Mouse (Mus musculus): ENCODE results near the gene Zfp14. TPM values are rescaled to one million over a fixed set of nuclear protein-coding genes. Genes with fewer than 3 reads are reported as not detected.
A peak's percentile ranks its signal among the peaks of the same experiment; 100 is the strongest.

The Zfp14 gene
- polyA plus RNA-seq, 1 experiment from 2014 or later, result 14.2 TPM

DNA sequence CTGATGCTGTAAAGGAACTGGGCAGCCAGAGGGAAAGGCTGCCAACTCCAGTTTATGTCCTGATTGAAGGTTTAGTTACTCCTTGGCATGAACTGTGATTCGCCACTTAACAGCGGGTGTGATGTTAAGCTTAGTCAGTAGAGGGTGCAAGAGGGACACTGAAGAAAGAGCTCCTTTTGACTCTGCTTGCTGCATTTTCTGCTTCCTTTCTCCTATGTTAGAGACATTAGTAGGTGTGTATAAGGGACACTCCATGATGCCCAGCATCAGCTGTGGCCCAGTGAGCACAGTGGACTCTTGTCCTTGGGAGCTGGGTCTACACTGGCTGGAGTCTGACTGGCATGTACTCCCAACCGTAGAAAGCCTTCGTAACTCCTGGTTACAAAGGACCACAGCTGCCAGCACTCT is 38.2 kb downstream of the Zfp14 start:
- no peak overlapping the region for H3K9ac ChIP-seq (replicated peaks; ENCODE audit: low read depth, low read length)
- no peaks in the 10 kb centered on the region for H3K27me3 ChIP-seq (replicated peaks; ENCODE audit: control insufficient read depth, insufficient read depth, low read length)
- 67% methylated on average over 4 of the region's 4 CpGs for WGBS
- H3K4me1 ChIP-seq (replicated peaks; ENCODE audit: control insufficient read depth, insufficient read depth, low read length), result peaks cover 14% of the 10 kb centered on the region; the same call in 1 of the 2 replicates
- H3K9me3 ChIP-seq (ENCODE audit: control insufficient read depth, low read length), result no peaks in the 10 kb centered on the region
- H3K27ac ChIP-seq (ENCODE audit: low read length), result peak overlapping the region; percentile 17; the same call in 1 of the 2 replicates
- H3K4me2 ChIP-seq (ENCODE audit: low read length), result no peak overlapping the region
- peak; percentile 49; the same call in 1 of the 2 replicates for ATAC-seq
- H3K4me3 ChIP-seq (replicated peaks; ENCODE audit: low read length), result no peak overlapping the region
- H3K36me3 ChIP-seq (ENCODE audit: control insufficient read depth, insufficient read depth), result peaks cover 6% of the 10 kb centered on the region; the same call in 1 of the 2 replicates

DNA sequence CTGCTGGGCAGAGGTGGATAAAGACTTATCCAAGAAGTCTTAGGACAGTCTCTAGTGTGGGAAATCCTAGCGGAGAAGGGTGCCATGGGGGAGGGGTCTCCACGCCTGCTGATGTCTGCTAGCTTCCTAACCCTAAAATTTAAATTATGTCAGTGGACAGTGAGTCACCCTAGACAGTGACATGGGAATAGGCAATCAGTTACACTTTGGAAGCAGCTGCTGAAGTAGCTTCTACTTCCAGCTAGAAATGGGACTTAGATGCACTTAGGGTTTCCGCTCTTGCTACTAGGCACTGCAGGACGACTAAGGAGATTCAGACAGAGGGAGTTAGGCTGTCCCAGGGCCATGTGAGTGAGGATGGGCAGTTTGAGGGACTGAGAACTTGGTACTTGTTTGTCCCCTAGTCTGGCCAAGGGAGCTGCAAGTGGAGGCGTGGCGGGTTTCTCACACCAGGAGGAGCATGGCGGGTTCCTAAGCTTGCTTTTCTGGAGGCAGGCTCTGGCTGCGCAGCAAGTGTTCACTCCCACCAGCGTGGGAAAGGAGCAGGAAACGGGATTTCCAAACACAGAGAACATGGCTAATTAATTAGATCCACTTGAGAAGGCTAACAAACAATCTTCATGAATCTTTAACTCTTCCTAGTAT is 40.5 kb downstream of the Zfp14 start:
- WGBS, result 85% methylated on average over 10 of the region's 10 CpGs
- no peaks in the 10 kb centered on the region for H3K27me3 ChIP-seq (replicated peaks; ENCODE audit: control insufficient read depth, insufficient read depth, low read length)
- ATAC-seq, result no peak
- H3K9me3 ChIP-seq (ENCODE audit: control insufficient read depth, low read length), result no peaks in the 10 kb centered on the region
- no peak overlapping the region for H3K9ac ChIP-seq (replicated peaks; ENCODE audit: low read depth, low read length)
- no peak overlapping the region for H3K4me2 ChIP-seq (ENCODE audit: low read length)
- H3K36me3 ChIP-seq (ENCODE audit: control insufficient read depth, insufficient read depth), result no peaks in the 10 kb centered on the region
- H3K27ac ChIP-seq (ENCODE audit: low read length), result no peak overlapping the region
- no peak overlapping the region for H3K4me3 ChIP-seq (replicated peaks; ENCODE audit: low read length)
- H3K4me1 ChIP-seq (replicated peaks; ENCODE audit: control insufficient read depth, insufficient read depth, low read length), result peaks cover 14% of the 10 kb centered on the region; the same call in 1 of the 2 replicates

DNA sequence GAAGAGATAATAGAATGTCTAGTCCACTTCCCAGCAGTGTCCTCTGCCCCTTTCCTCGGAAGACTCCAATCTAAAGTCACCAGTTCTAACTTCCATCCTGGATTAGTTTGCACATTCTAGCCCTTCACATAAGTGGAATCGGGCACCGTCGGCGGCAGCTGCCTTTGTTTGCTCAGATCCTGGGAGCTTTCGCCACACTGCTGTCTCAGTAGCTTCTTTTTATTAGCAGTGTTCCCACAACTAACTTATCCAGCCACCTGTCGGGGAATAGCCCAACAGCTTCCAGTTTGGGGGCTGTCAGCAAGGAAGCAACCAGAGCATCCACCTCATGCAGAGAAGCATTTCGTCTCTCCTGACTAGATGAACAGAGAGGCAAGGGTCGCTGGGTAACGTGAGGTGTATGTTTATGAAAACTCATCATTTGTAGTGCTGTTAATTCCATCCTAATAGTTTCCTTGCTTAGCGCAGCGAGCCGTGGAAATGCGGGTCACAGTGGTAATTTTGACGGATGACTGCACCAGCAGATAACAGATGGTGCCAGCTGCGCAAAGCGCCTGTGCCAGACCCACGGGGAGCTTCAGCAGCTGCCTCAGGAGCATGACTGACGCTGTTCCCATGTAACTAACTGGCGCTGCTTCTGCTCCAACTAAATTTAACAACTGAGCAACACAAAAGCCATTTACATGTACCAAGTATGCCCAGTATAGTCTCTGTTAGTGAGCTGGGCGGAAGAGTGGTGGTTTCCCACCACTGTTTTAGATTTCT is 41.7 kb downstream of the Zfp14 start:
- no peaks in the 10 kb centered on the region for H3K27me3 ChIP-seq (replicated peaks; ENCODE audit: control insufficient read depth, insufficient read depth, low read length)
- no peak overlapping the region for H3K9ac ChIP-seq (replicated peaks; ENCODE audit: low read depth, low read length)
- H3K4me1 ChIP-seq (replicated peaks; ENCODE audit: control insufficient read depth, insufficient read depth, low read length), result peaks cover 14% of the 10 kb centered on the region; the same call in 1 of the 2 replicates
- H3K27ac ChIP-seq (ENCODE audit: low read length), result no peak overlapping the region
- WGBS, result 56% methylated on average over 21 of the region's 21 CpGs
- H3K9me3 ChIP-seq (ENCODE audit: control insufficient read depth, low read length), result no peaks in the 10 kb centered on the region
- no peak overlapping the region for H3K4me2 ChIP-seq (ENCODE audit: low read length)
- no peak overlapping the region for H3K4me3 ChIP-seq (replicated peaks; ENCODE audit: low read length)
- 0 out of 2 replicates have a peak, but pooled peaks cover 2% of the 10 kb centered on the region for H3K36me3 ChIP-seq (ENCODE audit: control insufficient read depth, insufficient read depth)
- peak; percentile 72 for ATAC-seq

- Histone ChIP-seq H3K9me3 (ENCODE audit: control insufficient read depth, low read length) (no peaks in the 10 kb centered on the region), H3K4me3 (replicated peaks; ENCODE audit: low read length) (no peak overlapping the region), H3K9ac (replicated peaks; ENCODE audit: low read depth, low read length) (no peak overlapping the region), H3K27me3 (replicated peaks; ENCODE audit: control insufficient read depth, insufficient read depth, low read length) (no peaks in the 10 kb centered on the region), H3K4me1 (replicated peaks; ENCODE audit: control insufficient read depth, insufficient read depth, low read length) (peaks cover 13% of the 10 kb centered on the region; the same call in 1 of the 2 replicates), H3K36me3 (ENCODE audit: control insufficient read depth, insufficient read depth) (peaks cover 4% of the 10 kb centered on the region; the same call in 1 of the 2 replicates), H3K4me2 (ENCODE audit: low read length) (no peak overlapping the region), H3K27ac (ENCODE audit: low read length) (no peak overlapping the region)
- 84% methylated on average over 6 of the region's 6 CpGs for WGBS
- no peak for ATAC-seq
Measured at GRCm38 (mm10) chr7:30008020-30008690, 43.0 kb downstream of the Zfp14 start.

- 92% methylated on average over 1 of the region's 1 CpGs for WGBS
- Histone ChIP-seq H3K27me3 (replicated peaks; ENCODE audit: control insufficient read depth, insufficient read depth, low read length) (no peaks in the 10 kb centered on the region), H3K27ac (ENCODE audit: low read length) (no peak overlapping the region), H3K9me3 (ENCODE audit: control insufficient read depth, low read length) (no peaks in the 10 kb centered on the region), H3K9ac (replicated peaks; ENCODE audit: low read depth, low read length) (no peak overlapping the region), H3K36me3 (ENCODE audit: control insufficient read depth, insufficient read depth) (peaks cover 4% of the 10 kb centered on the region; the same call in 1 of the 2 replicates), H3K4me1 (replicated peaks; ENCODE audit: control insufficient read depth, insufficient read depth, low read length) (0 out of 2 replicates have a peak, but pooled peaks cover 11% of the 10 kb centered on the region), H3K4me2 (ENCODE audit: low read length) (no peak overlapping the region), H3K4me3 (replicated peaks; ENCODE audit: low read length) (no peak overlapping the region)
- no peak for ATAC-seq
Measured at GRCm38 (mm10) chr7:30007601-30008000, 43.6 kb downstream of the Zfp14 start.

DNA sequence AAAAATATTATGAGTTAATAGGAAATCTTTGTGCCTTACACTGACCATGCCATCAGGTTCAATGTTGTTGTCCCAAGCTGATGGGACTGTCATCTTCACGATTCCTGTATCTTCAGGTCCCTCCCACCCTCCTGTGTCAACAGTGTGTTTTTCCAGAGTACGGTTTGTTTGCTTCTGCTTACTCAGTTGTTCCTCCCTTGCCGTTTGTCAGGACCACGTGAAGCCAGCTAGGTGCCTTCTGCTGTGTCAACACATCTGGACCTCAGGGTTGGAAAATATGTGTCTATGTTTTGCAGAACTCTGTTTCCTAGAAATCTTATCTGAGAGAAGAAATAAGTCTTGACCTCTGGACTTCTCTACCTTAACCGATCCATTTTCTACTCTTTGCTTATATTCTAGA is 50.6 kb downstream of the Zfp14 start:
- Histone ChIP-seq H3K4me1 (replicated peaks; ENCODE audit: control insufficient read depth, insufficient read depth, low read length) (no peaks in the 10 kb centered on the region), H3K9me3 (ENCODE audit: control insufficient read depth, low read length) (no peaks in the 10 kb centered on the region; the same call in 1 of the 2 replicates), H3K27ac (ENCODE audit: low read length) (no peak overlapping the region), H3K4me3 (replicated peaks; ENCODE audit: low read length) (no peak overlapping the region), H3K36me3 (ENCODE audit: control insufficient read depth, insufficient read depth) (peaks cover 17% of the 10 kb centered on the region), H3K27me3 (replicated peaks; ENCODE audit: control insufficient read depth, insufficient read depth, low read length) (no peaks in the 10 kb centered on the region), H3K4me2 (ENCODE audit: low read length) (no peak overlapping the region), H3K9ac (replicated peaks; ENCODE audit: low read depth, low read length) (no peak overlapping the region)
- no peak for ATAC-seq
- 91% methylated on average over 5 of the region's 5 CpGs for WGBS

DNA sequence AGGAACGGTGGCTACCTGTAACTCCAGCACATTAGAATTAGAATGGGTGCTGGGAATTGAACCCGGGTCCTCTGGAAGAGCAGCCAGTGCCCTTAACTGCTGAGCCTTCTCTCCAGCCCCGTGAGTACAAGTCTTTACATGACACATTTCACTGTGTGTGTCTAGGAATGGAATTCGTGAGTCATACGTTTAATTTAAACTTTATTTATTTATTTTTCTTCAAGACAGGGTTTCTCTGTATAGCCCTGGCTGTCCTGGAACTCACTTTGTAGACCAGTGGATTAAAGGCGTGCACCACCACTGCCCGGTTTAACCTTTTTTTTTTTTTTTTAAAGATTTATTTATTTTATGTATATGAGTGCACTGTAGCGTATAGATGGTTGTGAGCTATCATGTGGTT is 56.0 kb downstream of the Zfp14 start:
- Histone ChIP-seq H3K4me1 (replicated peaks; ENCODE audit: control insufficient read depth, insufficient read depth, low read length) (no peaks in the 10 kb centered on the region), H3K27me3 (replicated peaks; ENCODE audit: control insufficient read depth, insufficient read depth, low read length) (no peaks in the 10 kb centered on the region), H3K9ac (replicated peaks; ENCODE audit: low read depth, low read length) (no peak overlapping the region), H3K36me3 (ENCODE audit: control insufficient read depth, insufficient read depth) (peaks cover 14% of the 10 kb centered on the region), H3K27ac (ENCODE audit: low read length) (no peak overlapping the region), H3K4me3 (replicated peaks; ENCODE audit: low read length) (no peak overlapping the region), H3K9me3 (ENCODE audit: control insufficient read depth, low read length) (no peaks in the 10 kb centered on the region; the same call in 1 of the 2 replicates), H3K4me2 (ENCODE audit: low read length) (no peak overlapping the region)
- 95% methylated on average over 8 of the region's 8 CpGs for WGBS
- ATAC-seq, result no peak

DNA sequence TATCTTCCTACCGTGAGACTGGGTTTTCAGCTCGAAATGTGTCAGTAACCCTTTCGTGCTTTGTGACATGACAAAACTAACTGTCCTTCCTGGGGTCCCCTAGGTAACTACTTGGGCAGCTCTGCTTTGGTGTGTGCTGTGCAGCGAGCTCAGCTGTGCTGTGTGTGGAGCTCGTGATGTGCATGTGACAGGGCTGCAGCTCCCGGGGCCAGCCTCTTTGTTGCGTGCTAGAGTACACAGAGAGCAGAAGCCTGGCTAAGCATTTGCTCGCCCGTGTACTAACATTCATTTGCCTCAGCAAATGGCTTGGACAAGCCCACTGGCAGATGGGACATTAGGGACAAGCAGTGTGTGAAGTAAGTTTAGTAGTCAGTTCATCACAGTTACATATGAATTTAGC is 57.8 kb downstream of the Zfp14 start:
- Histone ChIP-seq H3K9me3 (ENCODE audit: control insufficient read depth, low read length) (no peaks in the 10 kb centered on the region), H3K36me3 (ENCODE audit: control insufficient read depth, insufficient read depth) (peaks cover 5% of the 10 kb centered on the region), H3K4me2 (ENCODE audit: low read length) (no peak overlapping the region), H3K4me1 (replicated peaks; ENCODE audit: control insufficient read depth, insufficient read depth, low read length) (no peaks in the 10 kb centered on the region), H3K9ac (replicated peaks; ENCODE audit: low read depth, low read length) (no peak overlapping the region), H3K4me3 (replicated peaks; ENCODE audit: low read length) (no peak overlapping the region), H3K27me3 (replicated peaks; ENCODE audit: control insufficient read depth, insufficient read depth, low read length) (no peaks in the 10 kb centered on the region), H3K27ac (ENCODE audit: low read length) (no peak overlapping the region)
- WGBS, result 95% methylated on average over 9 of the region's 9 CpGs
- no peak for ATAC-seq

DNA sequence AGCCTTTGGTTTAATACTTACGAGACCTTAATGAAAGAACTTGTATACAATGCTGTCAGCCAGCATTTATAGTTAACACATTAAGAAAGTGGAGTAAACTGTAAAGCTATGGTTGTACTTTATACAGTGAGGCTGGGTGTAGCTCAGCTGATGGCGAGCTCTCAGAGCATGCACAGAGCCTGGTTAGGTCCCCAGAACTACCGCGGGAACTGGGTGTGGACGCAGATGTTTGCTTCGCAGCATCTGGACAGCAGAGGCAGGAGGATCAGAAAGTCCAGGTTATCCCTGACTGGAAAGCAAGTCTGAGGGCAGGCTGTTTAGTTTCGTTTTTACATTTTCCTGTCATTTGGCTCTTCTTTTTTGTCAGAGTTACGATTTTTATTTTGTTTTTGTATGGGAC is 58.5 kb downstream of the Zfp14 start:
- Histone ChIP-seq H3K4me1 (replicated peaks; ENCODE audit: control insufficient read depth, insufficient read depth, low read length) (no peaks in the 10 kb centered on the region), H3K9me3 (ENCODE audit: control insufficient read depth, low read length) (no peaks in the 10 kb centered on the region), H3K4me2 (ENCODE audit: low read length) (no peak overlapping the region), H3K4me3 (replicated peaks; ENCODE audit: low read length) (no peak overlapping the region), H3K27me3 (replicated peaks; ENCODE audit: control insufficient read depth, insufficient read depth, low read length) (no peaks in the 10 kb centered on the region), H3K27ac (ENCODE audit: low read length) (no peak overlapping the region), H3K36me3 (ENCODE audit: control insufficient read depth, insufficient read depth) (peaks cover 3% of the 10 kb centered on the region), H3K9ac (replicated peaks; ENCODE audit: low read depth, low read length) (no peak overlapping the region)
- no peak for ATAC-seq
- WGBS, result 98% methylated on average over 8 of the region's 8 CpGs
